9 mouse cellular contexts compared by ENCODE assay signal in genomic region chr5:119687005-119687855, GRCm38 (mm10). TPM values are rescaled to one million over a fixed set of nuclear protein-coding genes. Genes with fewer than 3 reads are reported as not detected.
A peak's percentile ranks its signal among the peaks of the same experiment; 100 is the strongest.
DNase-seq lines count a peak whose midpoint lies in the region; ATAC-seq and TF ChIP-seq lines count a peak whose summit lies in the region.
"Had no signal": no experiment of that assay in that cellular context is flagged by ENCODE, and none has a peak within 500 bp of the region (broad histone marks: within the 10 kb centered on the region; RNA-seq: fewer than 3 reads in every experiment).

No protein-coding gene starts in this region.

- ATAC-seq in liver, embryonic 12.5 days = peak; percentile 38; the same call in 1 of the 2 replicates
- no peak for ATAC-seq in embryonic facial prominence, embryonic 13.5 days (ENCODE audit: insufficient number of reproducible peaks, insufficient read depth, low FRiP score, low TSS enrichment, low read depth)
- no peak for ATAC-seq in neural tube, embryonic 11.5 days (ENCODE audit: insufficient read depth, low FRiP score, low TSS enrichment)
- ATAC-seq in erythroblast, adult 5-6 weeks (replicated peaks; ENCODE audit: low FRiP score, poor library complexity, severe bottlenecking) = no peak

- peak; percentile 63 for DNase-seq in embryo, embryonic 10 days (ENCODE audit: low spot score)
- no peak for DNase-seq in embryo, embryonic 11 days
- DNase-seq in liver = no peak
- peak; percentile 33 for DNase-seq in neural tube, embryonic 11.5 days (ENCODE audit: low spot score)
- no peak for DNase-seq in layer of hippocampus, adult 2 months (ENCODE audit: low spot score in 2 of 2)
- DNase-seq: cerebellum, postnatal 36 days had no signal

- H3K4me2 ChIP-seq in liver, embryonic 12.5 days = peak overlapping the region; percentile 41
- peak overlapping the region; percentile 70 for H3K4me2 ChIP-seq in embryonic facial prominence, embryonic 13.5 days
- H3K4me2 ChIP-seq in neural tube, embryonic 11.5 days (ENCODE audit: low read depth) = no peak overlapping the region

- H3K4me1 ChIP-seq in liver, embryonic 12.5 days = peaks cover 5% of the 10 kb centered on the region; the same call in 1 of the 2 replicates
- H3K4me1 ChIP-seq in embryonic facial prominence, embryonic 13.5 days = peaks cover 57% of the 10 kb centered on the region
- H3K4me1 ChIP-seq in neural tube, embryonic 11.5 days (ENCODE audit: control insufficient read depth, insufficient read depth, low read length) = no peaks in the 10 kb centered on the region

- H3K9ac ChIP-seq in liver, embryonic 12.5 days = no peak overlapping the region
- H3K9ac ChIP-seq in embryonic facial prominence, embryonic 13.5 days = peak overlapping the region; percentile 70
- no peak overlapping the region for H3K9ac ChIP-seq in neural tube, embryonic 11.5 days (ENCODE audit: low read length)

- peaks cover 85% of the 10 kb centered on the region for H3K27me3 ChIP-seq in liver, embryonic 12.5 days (replicated peaks)
- peaks cover 73% of the 10 kb centered on the region for H3K27me3 ChIP-seq in embryonic facial prominence, embryonic 13.5 days
- peaks cover 95% of the 10 kb centered on the region for H3K27me3 ChIP-seq in neural tube, embryonic 11.5 days (ENCODE audit: control insufficient read depth, insufficient read depth, low read length)

- TF ChIP-seq CTCF in layer of hippocampus, adult 2 months (conservative IDR thresholded peaks at IDR 0.05) = no peak

- H3K36me3 ChIP-seq in liver, embryonic 12.5 days = no peaks in the 10 kb centered on the region
- peaks cover 10% of the 10 kb centered on the region for H3K36me3 ChIP-seq in embryonic facial prominence, embryonic 13.5 days
- H3K36me3 ChIP-seq in neural tube, embryonic 11.5 days (ENCODE audit: control insufficient read depth, insufficient read depth, low read length) = no peaks in the 10 kb centered on the region

- WGBS in liver, embryonic 12.5 days (ENCODE audit: insufficient replicate concordance) = 10% methylated on average over 36 of the region's 36 CpGs
- WGBS in embryonic facial prominence, embryonic 13.5 days = 1% methylated on average over 36 of the region's 36 CpGs
- 2% methylated on average over 36 of the region's 36 CpGs for WGBS in neural tube, embryonic 11.5 days

- no peak overlapping the region for H3K4me3 ChIP-seq in liver, embryonic 12.5 days
- H3K4me3 ChIP-seq in embryonic facial prominence, embryonic 13.5 days = peak overlapping the region; percentile 38
- H3K4me3 ChIP-seq in neural tube, embryonic 11.5 days (ENCODE audit: low read depth, low read length) = no peak overlapping the region
- no peak overlapping the region for H3K4me3 ChIP-seq in layer of hippocampus, adult 2 months

- no peaks in the 10 kb centered on the region for H3K9me3 ChIP-seq in liver, embryonic 12.5 days (replicated peaks)
- H3K9me3 ChIP-seq in embryonic facial prominence, embryonic 13.5 days = no peaks in the 10 kb centered on the region
- no peaks in the 10 kb centered on the region for H3K9me3 ChIP-seq in neural tube, embryonic 11.5 days (ENCODE audit: control insufficient read depth, low read length)

- no peak overlapping the region for H3K27ac ChIP-seq in liver, embryonic 12.5 days
- peak overlapping the region; percentile 94 for H3K27ac ChIP-seq in embryonic facial prominence, embryonic 13.5 days
- no peak overlapping the region for H3K27ac ChIP-seq in neural tube, embryonic 11.5 days (ENCODE audit: low read depth, low read length)
- no peak overlapping the region for H3K27ac ChIP-seq in layer of hippocampus, adult 2 months

RNA-seq across cellular contexts. Expression of gene Tbx3, which starts 16.8 kb away (rescaled TPM):
- 9.3 and 10.7 TPM in 2 replicates for polyA plus RNA-seq in liver, embryonic 12.5 days (2016; fragmentation: Nextera tagmentation; extraction: Ambion mirVana)
- 63.4 and 67.0 TPM in 2 replicates for polyA plus RNA-seq in embryonic facial prominence, embryonic 13.5 days (2015; fragmentation: Nextera tagmentation; extraction: Ambion mirVana)
- polyA plus RNA-seq in neural tube, embryonic 11.5 days (2014; fragmentation: Nextera tagmentation; extraction: Ambion mirVana) = 10.5 and 15.5 TPM in 2 replicates
- 1 to 10 TPM; 3.5 to 3.6 TPM for total RNA-seq in layer of hippocampus, adult 2 months (2021)
- total RNA-seq in erythroblast, adult 5-6 weeks (2015; ENCODE audit: low replicate concordance) = not detected in 2 replicates
- total RNA-seq in erythroblast, adult 5-6 weeks (2017; ENCODE audit: low replicate concordance) = not detected in 2 replicates

Comparison
In these comparisons a context has a peak if more than half of its experiments do, and no peak if none do; other contexts are left out.
1. DNase-seq: peak in embryo, embryonic 10 days (single experiment) and neural tube, embryonic 11.5 days (single experiment); none in embryo, embryonic 11 days (single experiment), liver (single experiment) and layer of hippocampus, adult 2 months (0 of 2).